Mouse (Mus musculus): ENCODE results near the gene Mkrn2. TPM values are rescaled to one million over a fixed set of nuclear protein-coding genes. Genes with fewer than 3 reads are reported as not detected.

The Mkrn2 gene
- total RNA-seq (2021), result 36.2 and 36.6 TPM in 2 replicates
- long read RNA-seq, experiment 1, full-length matches to known transcripts, result 29 of 40 reads
- long read RNA-seq, experiment 1, partial matches to known transcripts, result 6 of 40 reads
- long read RNA-seq, experiment 1, other reads (novel, unspliced or antisense), result 5 of 40 reads
- long read RNA-seq, experiment 2, full-length matches to known transcripts, result 15 of 20 reads
- long read RNA-seq, experiment 2, partial matches to known transcripts, result 3 of 20 reads
- long read RNA-seq, experiment 2, other reads (novel, unspliced or antisense), result 2 of 20 reads

- DNase-seq, result peak; percentile 94
These were observed at the start of gene Mkrn2 for GRCm38 (mm10) chr6:115601715-115602523. Gene Mkrn2, plus strand, starts transcription at chr6:115601902.

- DNase-seq, result peak; percentile 28
These were observed 46.2 kb upstream of the Mkrn2 start for GRCm38 (mm10) chr6:115555485-115555884.

- DNase-seq, result no peak
These were observed 43.5 kb upstream of the Mkrn2 start for GRCm38 (mm10) chr6:115558176-115558575.

GRCm38 (mm10) chr6:115559651-115560632, 41.8 kb upstream of the Mkrn2 start:
- DNase-seq, result peak; percentile 38

GRCm38 (mm10) chr6:115565479-115566045, 36.1 kb upstream of the Mkrn2 start:
- DNase-seq, result no peak

GRCm38 (mm10) chr6:115574171-115574570, 27.5 kb upstream of the Mkrn2 start:
- DNase-seq, result no peak

GRCm38 (mm10) chr6:115577407-115577806, 24.3 kb upstream of the Mkrn2 start:
- DNase-seq, result no peak

GRCm38 (mm10) chr6:115577941-115578340, 23.8 kb upstream of the Mkrn2 start:
- DNase-seq, result no peak

- DNase-seq, result no peak
These were observed 20.9 kb upstream of the Mkrn2 start for GRCm38 (mm10) chr6:115580810-115581209.

GRCm38 (mm10) chr6:115582328-115583115, 19.2 kb upstream of the Mkrn2 start:
- DNase-seq, result no peak

GRCm38 (mm10) chr6:115583430-115584125, 18.1 kb upstream of the Mkrn2 start:
- DNase-seq, result no peak

- DNase-seq, result no peak
These were observed 17.5 kb upstream of the Mkrn2 start for GRCm38 (mm10) chr6:115584176-115584575.

- DNase-seq, result no peak
These were observed 15.4 kb upstream of the Mkrn2 start for GRCm38 (mm10) chr6:115586321-115586720.

GRCm38 (mm10) chr6:115591692-115592359, 9.9 kb upstream of the Mkrn2 start:
- no peak for DNase-seq

- no peak for DNase-seq
These were observed 9.2 kb upstream of the Mkrn2 start, which contains the start of gene Mkrn2os for GRCm38 (mm10) chr6:115592458-115592857. Gene Mkrn2os, minus strand, starts transcription at chr6:115592576.

- DNase-seq, result no peak
These were observed 8.4 kb upstream of the Mkrn2 start for GRCm38 (mm10) chr6:115593252-115593651.

- DNase-seq, result no peak
These were observed 7.2 kb upstream of the Mkrn2 start for GRCm38 (mm10) chr6:115594463-115594862.

GRCm38 (mm10) chr6:115595667-115596066, 6.0 kb upstream of the Mkrn2 start:
- no peak for DNase-seq

- DNase-seq, result peak; percentile 19
These were observed 384 bp upstream of the Mkrn2 start for GRCm38 (mm10) chr6:115601322-115601714.

GRCm38 (mm10) chr6:115606461-115606860, 4.8 kb downstream of the Mkrn2 start:
- peak; percentile 25 for DNase-seq

Data from adrenal gland, postnatal 14 days (tissue).